Mouse (Mus musculus) myocyte (in vitro differentiated cells): ENCODE data around the gene Auts2. TPM values are rescaled to one million over a fixed set of nuclear protein-coding genes. Genes with fewer than 3 reads are reported as not detected.

Experiments used
- H3K27me3 ChIP-seq: one replicate; pipeline ENCODE4 v1.6.1; 2011; ENCODE audit not compliant: control insufficient read depth, insufficient read depth, insufficient read length
- H3K36me3 ChIP-seq: one replicate; pipeline ENCODE4 v1.6.1; 2011; ENCODE audit not compliant: control insufficient read depth, insufficient read depth
- H3K4me2 ChIP-seq: one replicate; pipeline ENCODE4 v1.6.1; 2011; ENCODE audit warnings: low read depth, control low read depth
- H3K4me3 ChIP-seq: one replicate; pipeline ENCODE4 v1.5.1; 2011; ENCODE audit warnings: mild to moderate bottlenecking, control low read depth, moderate library complexity
- H3K79me2 ChIP-seq: one replicate; pipeline ENCODE4 v1.6.1; 2011; ENCODE audit not compliant: control insufficient read depth, insufficient read depth
- H3ac ChIP-seq: one replicate; pipeline ENCODE4 v1.6.1; 2011; ENCODE audit not compliant: control insufficient read depth, insufficient read length
- CEBPB ChIP-seq: IDR thresholded peaks from 2 replicates; pipeline ENCODE4 v1.6.1; 2011; ENCODE audit warnings: mild to moderate bottlenecking, moderate library complexity; ENCODE audit not compliant: poor library complexity, insufficient read depth, severe bottlenecking
- E2F4 ChIP-seq: IDR thresholded peaks from one replicate; pipeline ENCODE4 v1.6.1; 2011; ENCODE audit warnings: mild to moderate bottlenecking, control low read depth, moderate library complexity; ENCODE audit not compliant: insufficient read depth
- MAX ChIP-seq: IDR thresholded peaks from one replicate; pipeline ENCODE4 v1.6.1; 2011; ENCODE audit warnings: low read depth, mild to moderate bottlenecking, control low read depth
- MYOD1 ChIP-seq, 3 experiments: IDR thresholded peaks; one replicate each; pipeline ENCODE4 v1.6.1; 2011; ENCODE audit warnings: control low read depth in 2 of 3, low read depth in 2 of 3, mild to moderate bottlenecking in 2 of 3, moderate library complexity in 1 of 3; ENCODE audit not compliant: insufficient read length in 2 of 3, control insufficient read depth in 1 of 3
- POLR2A ChIP-seq: IDR thresholded peaks from one replicate; pipeline ENCODE4 v1.6.1; 2011; ENCODE audit warnings: low read depth, mild to moderate bottlenecking, control low read depth, moderate library complexity; ENCODE audit not compliant: insufficient read length
- POLR2AphosphoS2 ChIP-seq: IDR thresholded peaks from one replicate; pipeline ENCODE4 v1.6.1; 2011; ENCODE audit warnings: low read depth, control low read depth; ENCODE audit not compliant: insufficient read length
- REST ChIP-seq: IDR thresholded peaks from one replicate; pipeline ENCODE4 v1.6.1; 2011; ENCODE audit warnings: mild to moderate bottlenecking, control low read depth, moderate library complexity; ENCODE audit not compliant: insufficient read depth, insufficient read length
- SRF ChIP-seq: IDR thresholded peaks from one replicate; pipeline ENCODE4 v1.6.1; 2011; ENCODE audit warnings: low read depth; ENCODE audit not compliant: control insufficient read depth, insufficient read length
- TCF12 ChIP-seq: IDR thresholded peaks from one replicate; pipeline ENCODE4 v1.6.1; 2011; ENCODE audit warnings: mild to moderate bottlenecking, control low read depth; ENCODE audit not compliant: poor library complexity, insufficient read depth, severe bottlenecking
- TCF3 ChIP-seq: IDR thresholded peaks from one replicate; pipeline ENCODE4 v1.6.1; 2011; ENCODE audit warnings: low read depth, control low read depth; ENCODE audit not compliant: insufficient read length
- USF1 ChIP-seq: IDR thresholded peaks from one replicate; pipeline ENCODE4 v1.6.1; 2011; ENCODE audit warnings: low read depth, mild to moderate bottlenecking, control low read depth, moderate library complexity
- polyA plus RNA-seq: library from polyadenylated mRNA; unstranded; fragments of >200 nt; fragmentation: generic; extraction: Trizol; gene quantifications from one replicate; pipeline ENCODE4 v1.2.1, GENCODE M21; 2012; ENCODE audit warnings: missing spikeins

Auts2 gene
- polyA plus RNA-seq, 1 experiment: 8.0 TPM

GRCm38 (mm10) chr5:131415902-131416545 lies 1127.1 kb downstream of the Auts2 start:
- Histone ChIP-seq H3K4me2 (no peak overlapping the region), H3K36me3 (no peaks in the 10 kb centered on the region)
- TF ChIP-seq CEBPB (no peak), USF1 (no peak), TCF3 (no peak), TCF12 (no peak), E2F4 (no peak), SRF (no peak)

GRCm38 (mm10) chr5:131398250-131398649 lies 1144.9 kb downstream of the Auts2 start:
- Histone ChIP-seq H3K27me3 (no peaks in the 10 kb centered on the region), H3ac (no peak overlapping the region), H3K79me2 (no peaks in the 10 kb centered on the region), H3K4me2 (no peak overlapping the region), H3K36me3 (no peaks in the 10 kb centered on the region), H3K4me3 (no peak overlapping the region)
- TF ChIP-seq MYOD1 (IDR thresholded peaks at IDR 0.05; ENCODE audit: control insufficient read depth in 1 of 3, insufficient read length in 2 of 3, low read depth in 2 of 3) (peak in 2 of 3 experiments; percentile 33 to 39), CEBPB (no peak)

More at GRCm38 (mm10) chr5:131415902-131416545, 1127.1 kb downstream of the Auts2 start:
- H3ac ChIP-seq: no peak overlapping the region
- no peaks in the 10 kb centered on the region for H3K79me2 ChIP-seq
- no peak overlapping the region for H3K4me3 ChIP-seq
- H3K27me3 ChIP-seq: no peaks in the 10 kb centered on the region

- H3K36me3 ChIP-seq: no peaks in the 10 kb centered on the region
- no peaks in the 10 kb centered on the region for H3K79me2 ChIP-seq
- TF ChIP-seq SRF (no peak), POLR2A (no peak), POLR2AphosphoS2 (no peak), REST (no peak), MAX (no peak), CEBPB (no peak), E2F4 (no peak)
- no peak overlapping the region for H3K4me2 ChIP-seq
- H3K27me3 ChIP-seq: no peaks in the 10 kb centered on the region
- no peak overlapping the region for H3ac ChIP-seq
- no peak overlapping the region for H3K4me3 ChIP-seq
Observed at GRCm38 (mm10) chr5:131395756-131396155, 1147.4 kb downstream of the Auts2 start.
